Mouse (Mus musculus) c-Kit-negative CD71-positive TER-119-positive erythroid progenitor cells, embryonic 14.5 days (primary cell): ENCODE results near the gene Rabep2.
"Not testable (repeated sequence)": the region's sequence is repeated elsewhere in the genome, so short reads cannot be mapped to it uniquely, and the experiment has no call there.

ENCODE experiments used
- DNase-seq: peaks from one replicate; pipeline ENCODE4 v3.0.0-alpha.2; 2013; ENCODE audit warnings: low read depth, low spot score

Gene Rabep2

DNA sequence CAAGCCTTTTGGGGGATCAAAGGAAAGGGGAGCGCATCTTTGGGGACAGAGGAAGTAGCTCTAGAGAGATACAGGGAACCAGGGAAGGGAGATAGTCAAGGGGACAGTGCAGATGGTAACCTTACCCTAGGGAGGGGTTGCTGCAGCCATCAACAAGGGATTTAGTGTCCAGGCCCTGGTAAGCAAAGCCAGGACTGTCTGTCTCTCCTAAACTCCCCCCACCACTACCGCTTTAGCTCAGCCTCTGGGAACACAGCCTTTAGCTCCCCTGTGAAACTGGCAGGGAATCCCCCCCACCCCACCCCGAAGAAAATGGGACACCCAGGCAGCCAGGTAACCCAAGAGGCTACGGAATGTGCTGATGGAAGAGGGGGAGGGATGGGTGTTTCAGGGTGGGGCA is 35.0 kb downstream of the Rabep2 start:
- no peak for DNase-seq

DNA sequence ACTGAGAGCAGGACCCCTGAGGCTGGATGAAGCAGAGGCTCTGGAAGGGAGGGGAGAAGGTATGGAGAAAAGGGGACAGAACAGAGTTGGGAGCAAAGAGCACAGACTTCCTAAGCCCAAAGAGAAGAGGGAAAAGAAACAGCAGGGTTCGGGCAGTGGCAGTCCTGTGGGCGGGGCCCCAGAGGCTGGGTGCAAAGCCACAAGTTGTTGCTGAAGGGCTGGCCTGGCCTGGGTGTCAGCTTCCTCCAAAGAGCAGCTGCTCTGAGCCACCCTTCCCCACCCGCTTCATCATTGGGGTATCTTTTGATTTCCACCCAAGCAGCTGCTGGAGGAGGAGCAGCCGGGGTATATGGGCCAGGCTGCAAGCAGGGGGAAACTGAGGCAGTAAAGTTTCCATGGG is 35.6 kb downstream of the Rabep2 start:
- no peak for DNase-seq

DNA sequence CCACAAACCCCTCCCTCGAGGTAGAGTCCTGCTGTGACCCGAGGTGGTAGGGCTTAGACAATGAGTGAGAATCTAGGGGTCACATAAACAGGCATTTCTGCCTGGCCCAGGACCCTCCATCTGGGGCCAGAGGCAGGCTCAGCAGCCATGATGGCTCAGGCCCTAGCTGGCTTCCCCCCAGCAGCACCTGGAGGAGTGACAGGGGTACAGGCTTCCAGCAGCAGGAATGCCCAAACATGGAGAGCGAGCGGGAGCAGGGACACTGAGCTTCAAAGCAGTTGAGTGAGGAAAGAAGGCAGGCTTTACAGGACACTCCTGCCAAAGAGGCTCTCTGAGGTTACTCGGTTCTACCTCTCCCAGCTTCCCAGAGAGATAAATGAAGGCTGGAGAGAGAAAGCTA is 36.3 kb downstream of the Rabep2 start:
- DNase-seq = no peak

DNA sequence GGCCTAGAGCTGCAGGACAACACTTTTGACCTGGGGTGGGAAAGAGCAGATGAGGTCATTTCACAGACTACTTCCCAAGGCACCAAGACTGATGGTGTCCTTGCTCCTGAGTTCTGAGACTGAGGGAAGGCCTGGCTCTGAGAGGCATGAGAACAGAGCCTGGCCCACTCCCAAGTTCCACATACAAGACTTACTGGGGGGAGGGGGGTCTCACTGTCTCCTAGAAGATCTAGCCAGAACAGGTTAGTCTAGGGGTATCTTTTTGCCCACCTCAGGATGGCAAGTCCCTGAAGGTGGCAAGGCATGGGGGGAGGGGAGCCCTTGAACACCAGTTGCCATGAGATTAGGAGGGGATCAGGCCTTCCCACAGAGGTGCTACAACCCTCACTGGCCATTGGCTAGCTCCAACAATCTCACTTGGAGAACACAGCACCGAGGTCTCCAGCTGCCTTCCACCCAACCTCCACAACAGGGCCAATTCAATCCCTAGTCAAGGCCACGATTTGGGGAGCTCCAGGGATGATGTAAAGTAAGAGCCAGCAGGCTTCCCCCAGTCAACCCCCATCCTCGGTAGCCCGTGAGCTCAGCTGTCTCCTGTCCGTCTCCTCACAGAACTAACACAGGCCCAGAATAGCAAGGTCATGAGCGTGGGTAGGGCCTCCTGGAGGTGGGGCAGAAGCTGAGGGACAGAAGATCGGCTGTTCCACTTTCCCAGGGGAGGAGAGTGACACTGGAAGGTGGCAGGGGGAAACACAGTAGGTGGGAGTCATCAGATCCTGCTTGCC is 36.9 kb downstream of the Rabep2 start:
- no peak for DNase-seq

DNA sequence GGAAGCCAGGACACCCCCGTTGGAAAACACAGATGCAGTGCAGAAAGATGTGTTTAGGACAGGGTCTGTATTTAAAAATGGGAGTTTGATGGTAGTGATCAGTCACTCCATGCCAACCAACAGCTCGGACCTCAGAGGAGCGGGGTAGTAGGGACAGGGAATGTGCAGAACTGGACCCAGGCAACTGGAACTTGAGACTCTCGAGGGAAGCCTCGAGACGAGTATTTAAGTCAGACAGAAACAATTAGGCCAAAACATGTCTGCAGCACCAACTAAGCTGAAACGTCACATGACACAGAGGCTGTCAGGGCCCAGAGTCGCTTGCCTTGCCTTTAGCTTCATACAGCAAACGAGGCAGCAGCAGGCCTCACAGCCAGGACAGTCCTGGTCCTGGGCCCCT is 37.6 kb downstream of the Rabep2 start:
- no peak for DNase-seq

DNA sequence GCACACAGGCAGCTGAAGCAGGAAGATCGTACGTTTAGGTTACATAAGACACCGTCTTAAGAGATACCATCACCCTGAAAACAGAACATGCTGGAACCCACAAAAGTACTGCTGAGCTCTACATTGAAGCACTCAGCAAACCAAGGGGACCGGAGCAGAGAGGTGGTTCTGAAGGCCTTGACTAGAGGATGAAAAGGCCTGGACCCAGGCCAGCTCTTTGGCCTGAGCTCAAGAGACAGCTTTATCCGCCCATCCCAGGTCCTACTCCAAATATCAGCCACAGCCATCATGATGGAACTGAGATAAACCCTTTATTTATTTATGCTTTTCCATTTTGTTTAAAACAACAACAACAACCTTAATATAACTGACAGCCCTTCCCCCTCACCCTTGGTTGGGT is 38.1 kb downstream of the Rabep2 start:
- DNase-seq = no peak

DNA sequence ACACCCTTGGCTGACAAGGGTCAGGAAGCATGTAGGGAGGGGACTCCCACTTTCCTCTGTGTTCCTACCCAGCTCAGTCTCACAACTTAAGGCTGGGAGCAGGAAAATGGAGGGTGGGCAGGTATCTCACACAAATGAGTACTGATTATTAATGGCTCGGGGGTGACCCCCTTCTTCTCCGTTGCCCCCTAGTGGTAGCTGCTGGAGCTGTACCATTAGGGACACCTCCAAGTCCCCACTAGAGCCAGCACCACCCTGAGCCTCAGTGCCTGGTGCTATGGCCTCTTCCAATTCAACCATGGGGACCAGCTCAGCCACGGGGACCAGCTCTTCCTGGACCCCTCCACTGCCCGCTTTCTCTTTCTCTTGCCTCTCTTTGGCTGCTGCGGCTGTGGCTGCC is 38.7 kb downstream of the Rabep2 start:
- DNase-seq = peak; percentile 42

DNA sequence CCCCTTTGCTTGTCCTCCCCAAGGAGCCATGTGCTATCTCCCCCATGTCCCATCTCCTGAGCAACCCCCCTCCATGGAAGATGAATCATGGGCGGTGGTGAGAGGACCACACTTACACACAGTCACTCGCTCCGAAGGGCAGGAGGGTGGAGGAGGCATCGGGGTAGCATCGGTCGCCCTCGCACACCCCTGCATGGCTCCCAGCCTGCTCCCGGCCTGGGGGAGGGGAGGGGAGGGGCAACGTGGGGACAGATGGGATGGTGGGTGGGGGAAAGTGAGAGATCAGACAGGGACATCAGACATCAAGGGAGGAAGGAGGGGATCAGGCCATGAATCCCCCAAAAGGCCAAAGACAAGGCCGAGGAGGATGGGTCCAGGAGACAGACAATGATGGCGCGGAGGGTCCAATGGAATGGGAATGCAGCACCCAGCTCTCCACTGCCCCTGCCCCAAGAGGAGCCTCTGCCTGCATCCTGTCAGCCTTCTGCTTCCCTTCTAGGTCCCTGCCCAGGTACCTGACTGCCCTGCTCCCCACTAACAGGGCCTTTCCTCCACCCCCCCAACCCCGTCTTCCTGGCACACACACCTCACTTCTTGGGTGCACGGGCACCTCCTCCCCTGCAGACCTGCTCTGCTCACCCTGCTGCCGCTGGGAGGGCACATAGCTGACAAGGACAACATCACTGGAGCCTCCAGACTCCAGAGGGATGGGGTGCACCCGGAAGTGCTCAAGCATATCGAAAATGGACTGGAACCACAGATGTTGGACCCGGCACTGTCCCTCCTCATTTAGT is 39.5 kb downstream of the Rabep2 start:
- DNase-seq = no peak

DNA sequence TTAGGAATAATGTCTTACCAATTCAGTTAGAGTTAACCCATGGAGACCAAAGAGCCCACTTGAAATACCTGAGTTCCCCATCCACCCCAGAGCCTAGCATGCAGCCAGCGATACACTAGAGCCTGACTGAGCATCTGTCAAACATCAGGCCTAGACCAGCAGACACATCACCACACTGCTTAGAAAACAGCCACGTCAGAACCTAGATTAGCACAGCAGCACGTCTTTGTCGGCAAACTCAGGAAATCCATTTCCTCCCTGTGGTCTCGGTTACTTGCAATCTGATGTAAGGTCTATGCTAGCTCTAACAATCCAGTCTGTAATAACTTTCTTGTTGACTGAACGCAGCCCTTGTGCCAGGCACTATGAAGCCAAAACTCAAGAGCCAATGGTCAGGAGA is 41.5 kb downstream of the Rabep2 start:
- DNase-seq = no peak

DNA sequence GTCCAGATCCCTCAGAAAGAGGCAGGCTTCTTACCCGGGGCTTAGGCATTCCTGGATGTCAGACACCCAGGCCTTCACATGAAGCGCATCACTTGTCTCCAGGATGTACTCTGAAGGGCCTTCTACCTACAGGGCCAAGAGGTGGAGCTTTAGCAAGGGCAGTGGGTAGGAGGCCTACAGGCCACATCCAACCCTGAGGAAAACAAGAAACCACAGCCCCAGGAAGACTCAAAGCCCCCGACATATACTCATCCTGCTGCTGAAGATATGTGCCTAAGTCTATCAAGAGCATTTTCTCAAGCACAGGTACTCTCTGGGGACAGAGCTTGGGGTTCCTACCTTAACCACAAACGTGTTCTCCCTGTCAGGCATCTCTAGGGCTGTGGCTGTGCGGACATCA is 42.8 kb downstream of the Rabep2 start:
- DNase-seq = no peak

DNA sequence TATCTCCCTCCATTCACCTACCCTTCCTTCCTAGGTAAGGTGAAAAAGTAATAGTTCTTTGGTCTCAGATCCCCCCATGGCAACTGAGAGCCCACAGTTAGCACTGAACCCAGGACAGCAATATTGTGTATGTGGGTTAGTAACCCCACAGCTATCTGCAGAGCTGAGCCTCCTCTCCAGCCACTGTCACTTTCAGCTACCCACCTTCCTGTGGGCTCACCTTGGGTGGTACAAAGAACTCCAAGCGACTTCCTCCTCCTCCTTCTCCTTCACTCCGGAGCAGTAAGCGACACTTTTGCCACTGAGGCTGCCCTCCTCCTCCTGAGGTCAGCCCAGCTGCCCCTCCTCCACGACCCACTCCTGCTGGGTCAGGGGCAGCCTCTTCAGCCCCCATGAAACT is 43.3 kb downstream of the Rabep2 start:
- DNase-seq = no peak

DNA sequence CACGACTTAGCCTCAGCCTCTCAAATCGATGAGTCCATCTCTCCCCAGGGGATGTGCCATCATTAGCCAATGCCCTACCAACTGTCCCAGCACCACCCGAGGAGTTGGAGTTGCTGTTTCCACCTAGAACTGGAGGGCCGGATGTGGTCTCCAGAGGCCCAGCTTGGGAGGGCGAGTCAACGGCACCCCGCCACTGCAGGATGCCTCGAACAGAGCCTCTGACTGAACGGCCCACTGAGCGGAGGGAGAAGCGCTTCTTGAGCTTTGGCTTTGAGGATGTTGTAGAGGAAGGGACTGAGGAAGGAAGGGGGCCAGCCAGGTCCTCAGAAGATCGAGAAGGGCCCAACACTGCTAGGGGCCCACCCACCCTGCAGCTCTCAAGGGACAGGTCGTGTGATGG is 43.7 kb downstream of the Rabep2 start:
- no peak for DNase-seq

DNA sequence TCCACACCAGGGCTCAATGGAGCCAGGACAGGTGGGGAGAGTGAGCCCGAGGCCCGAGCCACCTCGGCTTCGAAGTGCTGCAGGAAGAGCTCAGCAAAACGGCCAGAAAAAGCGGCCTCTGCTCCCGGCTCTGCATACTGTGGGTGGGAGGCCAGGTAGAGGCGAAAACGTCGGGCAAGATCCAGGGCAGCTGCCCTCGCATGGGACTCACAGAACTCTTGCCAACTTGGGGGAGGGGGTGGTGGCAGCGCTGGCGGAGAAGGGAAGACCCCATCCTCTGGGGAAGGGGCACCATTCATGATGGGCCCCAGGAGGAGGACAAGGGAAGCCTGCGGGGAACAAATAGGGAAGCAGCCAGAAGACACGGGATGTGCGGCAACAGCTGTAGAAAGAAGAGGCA is 44.2 kb downstream of the Rabep2 start:
- DNase-seq = no peak

DNA sequence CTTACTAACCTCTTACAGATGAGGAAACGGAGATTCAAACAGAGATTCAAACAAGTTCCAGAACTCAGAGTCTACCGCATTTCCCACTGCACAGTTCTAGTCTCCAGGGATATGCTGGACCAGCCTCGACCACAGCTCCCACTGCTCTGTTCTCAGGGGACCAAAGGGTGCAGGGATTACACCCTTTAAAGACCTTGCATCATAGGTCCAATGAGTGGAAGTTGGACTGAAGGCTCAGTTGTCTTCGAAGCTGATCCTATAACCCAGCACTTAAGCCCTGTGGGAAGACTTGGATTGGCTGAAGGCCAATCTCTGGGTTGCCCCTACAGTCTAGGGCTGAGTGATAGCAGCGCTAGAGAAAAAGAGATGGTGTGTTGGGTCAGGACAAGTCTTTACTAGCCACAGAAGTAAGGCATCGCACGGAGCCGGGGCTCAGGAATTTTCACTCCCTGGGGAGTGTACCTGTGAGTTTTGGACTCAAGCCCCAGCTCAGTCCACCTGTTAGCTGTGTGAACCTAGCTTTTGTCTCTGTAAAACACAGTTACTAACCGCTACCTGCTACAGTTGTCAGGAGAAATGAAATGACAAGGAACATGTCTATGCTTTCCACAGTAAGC is 45.0 kb downstream of the Rabep2 start:
- no peak for DNase-seq

DNA sequence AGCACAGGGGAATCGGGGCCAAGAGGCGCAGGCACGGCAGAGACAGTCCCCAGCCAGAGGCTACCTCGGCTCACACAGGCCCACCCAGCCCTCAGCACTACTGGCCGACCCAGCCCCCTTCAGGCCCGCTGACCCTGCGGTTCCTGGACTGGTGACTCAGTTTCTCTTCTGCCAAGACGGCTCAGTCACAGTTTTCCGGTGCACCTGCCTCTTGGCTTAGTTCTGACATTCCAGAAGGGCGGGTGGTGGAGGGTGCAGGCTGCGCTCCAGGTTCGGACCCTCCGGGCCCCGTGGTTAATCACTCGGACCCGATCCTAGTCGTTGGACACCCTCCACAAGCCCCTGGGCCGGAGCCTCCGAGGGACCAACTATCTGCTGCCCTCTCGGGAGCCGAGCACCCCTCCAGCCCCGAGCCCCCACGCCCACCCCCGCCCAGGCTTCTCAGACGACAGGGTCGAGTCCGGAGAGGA is 46.0 kb downstream of the Rabep2 start:
- no peak for DNase-seq

DNA sequence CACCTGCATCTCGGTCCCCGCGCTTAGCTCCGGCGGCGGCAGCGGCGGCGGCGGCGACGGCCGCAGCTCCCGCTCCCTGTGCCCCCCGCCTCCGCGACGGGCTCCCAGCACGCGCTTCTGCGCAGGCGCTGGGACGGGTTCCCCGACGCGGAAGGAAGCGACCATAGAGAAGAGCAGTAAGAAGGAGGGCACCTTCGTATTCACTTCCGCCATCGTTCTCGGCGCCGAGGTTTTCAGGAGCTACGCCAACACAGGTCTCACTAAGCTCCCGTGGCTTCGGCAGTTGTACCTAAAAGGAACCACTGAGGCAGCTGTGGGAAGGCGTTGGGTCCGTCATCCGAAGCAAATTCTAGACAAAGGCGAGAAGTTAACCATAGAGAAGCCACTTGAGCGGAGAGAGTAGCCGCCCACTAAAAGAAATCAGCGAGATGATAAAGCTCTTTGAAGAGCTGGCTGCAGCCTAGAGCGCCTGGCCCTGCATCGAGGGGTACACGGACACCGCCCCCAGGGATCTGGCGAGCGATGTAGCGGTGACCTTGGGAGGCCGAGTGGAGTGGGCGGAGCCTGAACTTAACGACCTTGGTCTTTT is 46.5 kb downstream of the Rabep2 start, which contains the start of gene Sh2b1:
TSS of gene Sh2b1 (minus strand) at position 432 of the 589 bp plus-strand sequence.
- peak; percentile 71 for DNase-seq

DNA sequence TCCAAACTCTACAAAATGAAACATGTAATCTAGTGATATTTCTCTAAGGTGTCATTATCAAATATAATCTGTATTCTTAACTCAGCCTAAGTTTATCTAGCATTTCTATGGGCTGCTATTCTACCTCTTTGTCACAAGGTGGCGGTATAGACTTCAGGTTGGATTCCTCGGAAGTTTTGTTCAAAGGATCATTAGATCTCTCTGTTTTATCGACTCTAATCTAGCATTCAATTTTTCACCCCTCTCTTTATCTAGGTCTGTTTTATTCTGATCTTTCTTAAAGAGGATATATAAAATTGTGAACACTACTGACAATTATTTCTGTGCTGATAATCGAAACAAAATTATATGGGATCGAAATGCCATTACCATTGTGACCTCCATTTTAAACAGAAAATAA is 53.1 kb downstream of the Rabep2 start:
- no peak for DNase-seq

DNA sequence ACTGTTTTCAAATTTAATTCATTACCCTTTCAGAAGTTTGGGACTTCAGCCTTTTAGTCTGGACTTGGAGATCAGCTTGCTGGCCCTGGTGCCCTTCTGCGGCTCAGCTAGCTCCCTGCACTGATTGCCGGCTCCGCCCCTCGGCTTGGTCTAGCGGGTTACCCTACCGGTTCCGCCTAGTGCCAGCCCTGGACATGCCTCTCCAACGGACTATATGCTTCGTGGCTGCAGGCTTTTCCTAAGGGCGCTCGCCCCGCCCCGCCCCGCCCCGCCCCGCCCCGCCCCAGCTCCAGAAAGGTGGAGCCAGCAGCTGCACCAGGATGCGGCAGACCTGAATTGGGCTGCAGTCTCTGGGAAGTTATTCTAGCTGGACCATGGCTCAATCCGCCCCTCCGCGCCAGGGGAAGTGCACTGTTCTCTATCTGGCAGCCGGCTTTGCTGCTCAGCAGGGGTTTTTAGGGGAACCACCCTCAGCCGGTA is 53.9 kb downstream of the Rabep2 start:
- peak; percentile 52 for DNase-seq

DNA sequence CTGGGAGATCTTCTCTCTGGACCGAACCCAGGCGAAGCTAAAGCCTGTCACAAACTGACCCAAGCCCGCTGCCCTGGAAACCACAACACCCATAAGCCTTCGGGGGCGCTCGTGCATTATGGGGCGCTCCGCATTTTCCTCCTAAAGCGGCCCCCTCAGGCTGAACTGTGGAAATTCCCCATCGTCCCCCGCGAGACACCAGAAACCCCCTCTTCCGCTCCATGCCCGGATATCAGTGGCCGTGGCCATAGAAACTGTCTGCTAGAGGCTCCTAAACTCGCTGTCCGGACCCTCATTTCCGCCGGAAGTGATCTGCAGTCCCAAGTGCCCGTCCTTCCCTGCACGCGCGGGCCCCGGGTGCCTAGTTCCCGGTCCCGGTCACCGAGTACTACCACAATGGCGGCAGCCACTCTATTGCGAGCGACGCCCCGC is 58.5 kb downstream of the Rabep2 start, which contains the start of gene Tufm:
TSS of gene Tufm (plus strand) at position 310 of the 432 bp plus-strand sequence.
- DNase-seq = peak; percentile 56

DNA sequence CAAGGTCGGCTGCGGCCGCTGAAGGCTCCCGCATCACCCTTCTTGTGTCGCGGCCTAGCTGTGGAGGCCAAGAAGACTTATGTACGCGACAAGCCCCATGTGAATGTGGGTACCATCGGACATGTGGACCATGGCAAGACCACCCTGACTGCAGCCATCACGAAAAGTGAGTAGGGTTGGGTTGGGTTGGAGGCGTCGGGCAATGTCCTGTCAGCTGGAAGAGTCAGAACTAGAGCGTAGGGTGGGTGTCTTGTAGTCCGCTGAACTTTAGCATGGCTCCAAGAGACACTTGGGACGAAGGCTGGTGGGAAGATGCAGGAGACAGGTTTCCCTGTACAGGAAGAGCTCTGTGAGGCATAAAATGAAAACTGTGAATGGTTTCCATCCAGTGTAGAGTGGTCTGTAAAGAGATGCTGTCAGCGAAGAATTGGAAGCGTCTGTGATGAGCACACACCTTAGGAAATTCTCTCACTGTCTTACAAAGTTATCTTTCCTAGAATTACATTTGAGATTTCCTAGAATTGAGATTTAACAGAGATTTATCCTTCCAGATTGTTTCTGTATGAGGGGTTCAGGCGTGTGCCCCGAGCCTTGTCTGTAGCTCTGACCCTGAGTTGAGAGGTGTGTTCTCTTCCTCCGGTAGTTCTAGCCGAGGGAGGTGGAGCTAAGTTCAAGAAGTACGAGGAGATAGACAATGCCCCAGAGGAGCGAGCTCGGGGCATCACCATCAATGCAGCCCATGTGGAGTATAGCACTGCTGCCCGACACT is 59.2 kb downstream of the Rabep2 start:
- DNase-seq = not testable (repeated sequence)

DNA sequence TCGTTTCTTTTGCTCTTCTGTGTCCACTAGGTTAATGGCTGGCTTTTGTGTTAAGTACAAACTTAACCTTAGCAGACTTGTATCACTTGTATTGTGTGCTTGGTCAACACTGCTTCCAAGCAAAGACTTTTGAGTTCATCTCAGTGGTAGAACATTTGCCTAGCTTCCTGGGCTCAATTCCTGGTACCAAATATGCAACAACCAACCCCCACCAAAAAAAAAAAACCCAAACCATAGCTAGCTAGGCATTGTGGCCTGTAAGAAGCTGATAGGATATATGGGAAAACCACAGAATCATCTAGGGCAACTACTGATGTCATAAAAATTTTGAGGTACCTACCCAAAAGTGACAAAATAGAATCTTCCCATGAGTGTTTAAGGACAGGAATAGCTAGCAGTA is 62.4 kb downstream of the Rabep2 start:
- DNase-seq = no peak
